In genomic region chrX:95443898-95444775, GRCm38 (mm10) we compare ENCODE assay signal across 7 mouse cellular contexts. TPM values are rescaled to one million over a fixed set of nuclear protein-coding genes. Genes with fewer than 3 reads are reported as not detected.
DNase-seq lines count a peak whose midpoint lies in the region; ATAC-seq and TF ChIP-seq lines count a peak whose summit lies in the region.

No protein-coding gene starts in this region.

- H3K4me1 ChIP-seq in cerebellum, adult 2 months (ENCODE audit: control insufficient read depth, insufficient read depth, low read length), result no peaks in the 10 kb centered on the region
- peaks cover 17% of the 10 kb centered on the region; the same call in 1 of the 2 replicates for H3K4me1 ChIP-seq in hindbrain, embryonic 14.5 days (replicated peaks; ENCODE audit: control insufficient read depth, insufficient read depth, low read length)

- 10% methylated on average over 35 of the region's 42 CpGs for WGBS in cerebellum, adult 2 months
- WGBS in hindbrain, embryonic 14.5 days, result 21% methylated on average over 38 of the region's 42 CpGs

- H3K9ac ChIP-seq in hindbrain, embryonic 14.5 days, result peak overlapping the region; percentile 75

- no peaks in the 10 kb centered on the region for H3K9me3 ChIP-seq in hindbrain, embryonic 14.5 days (ENCODE audit: control insufficient read depth, low read length)

- ATAC-seq in hindbrain, embryonic 14.5 days (ENCODE audit: low FRiP score), result peak; percentile 89
- peak; percentile 69 for ATAC-seq in megakaryocyte, adult 5-6 weeks (ENCODE audit: poor library complexity, severe bottlenecking)

- no peaks in the 10 kb centered on the region for H3K36me3 ChIP-seq in hindbrain, embryonic 14.5 days (replicated peaks; ENCODE audit: control insufficient read depth, insufficient read depth)

- no peaks in the 10 kb centered on the region for H3K27me3 ChIP-seq in cerebellum, adult 2 months (ENCODE audit: control insufficient read depth, insufficient read depth, low read length)
- no peaks in the 10 kb centered on the region for H3K27me3 ChIP-seq in hindbrain, embryonic 14.5 days (ENCODE audit: control insufficient read depth, insufficient read depth, low read length)

- intact Hi-C loops in left cerebral cortex, adult 2 months (cut with DNase I), result loop anchor here (5.0 kb wide), 1 partner anchor 267 kb away; no protein-coding TSS in a partner anchor

- peak overlapping the region; percentile 88 for H3K4me3 ChIP-seq in cerebellum, adult 2 months (replicated peaks; ENCODE audit: insufficient read depth, low read depth, low read length)
- peak overlapping the region; percentile 61 for H3K4me3 ChIP-seq in hindbrain, embryonic 14.5 days (replicated peaks; ENCODE audit: low read length)
- peak overlapping the region; percentile 65 for H3K4me3 ChIP-seq in left cerebral cortex, adult 2 months

- peak; percentile 44 for DNase-seq in T-cell, adult 2 months (ENCODE audit: low spot score)
- DNase-seq in cerebellum, adult 2 months, result peak; percentile 60 to 62
- peak; percentile 3 to 34 for DNase-seq in frontal cortex, adult 2 months (ENCODE audit: extremely low spot score in 1 of 2, low spot score in 1 of 2)
- DNase-seq in hindbrain, embryonic 14.5 days (ENCODE audit: low spot score), result peak; percentile 43
- peak; percentile 15 to 30 for DNase-seq in left cerebral cortex, adult 2 months (ENCODE audit: extremely low spot score in 1 of 2, low spot score in 2 of 2)
- DNase-seq in right cerebral cortex, postnatal 4 days, result peak; percentile 27

- peak overlapping the region; percentile 65 for H3K4me2 ChIP-seq in hindbrain, embryonic 14.5 days (replicated peaks)

- no peak for TF ChIP-seq CTCF in cerebellum, adult 2 months (IDR thresholded peaks at IDR 0.05; ENCODE audit: borderline replicate concordance, insufficient read depth, low read depth, low read length)
- TF ChIP-seq CTCF in left cerebral cortex, adult 2 months (IDR thresholded peaks at IDR 0.05), result no peak

- H3K27ac ChIP-seq in cerebellum, adult 2 months (ENCODE audit: insufficient read depth, low read length), result peak overlapping the region; percentile 68; the same call in 1 of the 2 replicates
- peak overlapping the region; percentile 83 for H3K27ac ChIP-seq in hindbrain, embryonic 14.5 days
- peak overlapping the region; percentile 78 for H3K27ac ChIP-seq in left cerebral cortex, adult 2 months

- TF ChIP-seq POLR2A in cerebellum, adult 2 months (IDR thresholded peaks at IDR 0.05; ENCODE audit: borderline replicate concordance, insufficient read depth, low read length), result no peak

RNA-seq across cellular contexts. Expression of gene Amer1, which starts 0.5 kb away (rescaled TPM):
- 6.2 and 6.6 TPM in 2 replicates for polyA plus RNA-seq in cerebellum, adult 2 months (2012; rRNA removed)
- 3.4 and 3.5 TPM in 2 replicates for polyA plus RNA-seq in frontal cortex, adult 2 months (2012; rRNA removed)
- polyA plus RNA-seq in hindbrain, embryonic 14.5 days (2014; fragmentation: Nextera tagmentation; extraction: Ambion mirVana), result 11.4 and 11.9 TPM in 2 replicates
- total RNA-seq in left cerebral cortex, adult 2 months (2021), result 1 to 10 TPM; 5.9 to 6.5 TPM
- total RNA-seq in megakaryocyte, adult 5-6 weeks (2015), result 2.4 and 2.9 TPM in 2 replicates
- total RNA-seq in megakaryocyte, adult 5-6 weeks (2017), result 3.2 and 3.4 TPM in 2 replicates

Comparison
In these comparisons a context has a peak if more than half of its experiments do, and no peak if none do; other contexts are left out.
1. Peak in every context shown above with its lines: DNase-seq, ATAC-seq, H3K4me3 ChIP-seq and H3K27ac ChIP-seq.